Mouse (Mus musculus): Measurements from ENCODE around the gene Hps1.

Gene Hps1

DNA sequence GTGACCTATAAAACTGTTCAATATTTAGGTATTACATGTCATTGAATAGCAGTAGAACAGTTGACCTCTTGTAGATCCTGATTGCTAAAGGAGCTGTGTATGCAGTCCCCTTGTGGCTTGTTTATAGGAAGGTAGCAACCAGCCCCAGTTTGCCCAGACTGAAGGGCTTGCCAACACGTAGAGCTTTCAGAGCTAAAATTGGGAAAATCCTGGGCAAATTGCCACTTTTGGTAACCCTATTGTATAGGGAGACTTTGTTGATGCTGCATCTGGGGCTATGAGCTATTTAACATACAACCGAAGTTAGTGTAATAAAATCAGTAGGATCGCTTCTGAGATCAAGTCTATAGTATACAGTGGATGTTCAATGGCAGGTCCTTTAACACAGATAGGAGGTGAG is 61.7 kb downstream of the Hps1 start:
- DNase-seq (ENCODE audit: low spot score): no peak

DNA sequence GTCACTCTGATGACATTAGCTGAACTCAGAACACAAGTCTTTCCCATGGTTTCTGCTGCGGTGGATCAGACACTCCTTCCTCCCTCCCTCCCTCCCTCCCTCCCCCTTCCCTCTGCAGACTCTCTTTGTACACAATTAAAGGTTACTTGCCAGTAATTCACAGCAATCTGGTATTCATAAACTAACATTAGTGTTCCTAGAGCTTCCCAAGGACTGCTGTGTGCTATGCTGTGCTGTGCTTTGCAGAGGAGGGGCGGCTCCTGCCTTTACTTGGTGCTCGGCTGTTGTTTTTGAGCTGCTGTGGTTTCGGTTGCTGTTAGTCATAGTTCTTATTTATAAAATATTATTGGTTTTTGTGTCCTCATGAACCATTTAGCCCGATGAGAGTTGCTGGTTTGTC is 62.1 kb downstream of the Hps1 start:
- DNase-seq (ENCODE audit: low spot score): no peak

- no peak for DNase-seq (ENCODE audit: low spot score)
These were observed 63.3 kb downstream of the Hps1 start for GRCm38 (mm10) chr19:42716507-42716906.

- no peak for DNase-seq (ENCODE audit: low spot score)
These were observed 66.0 kb downstream of the Hps1 start for GRCm38 (mm10) chr19:42713770-42714169.
